Mouse (Mus musculus): ENCODE data around the gene Map7d1. TPM values are rescaled to one million over a fixed set of nuclear protein-coding genes. Genes with fewer than 3 reads are reported as not detected.

The Map7d1 gene
- polyA plus RNA-seq, 1 experiment from 2014 or later, result 83.5 TPM

DNA sequence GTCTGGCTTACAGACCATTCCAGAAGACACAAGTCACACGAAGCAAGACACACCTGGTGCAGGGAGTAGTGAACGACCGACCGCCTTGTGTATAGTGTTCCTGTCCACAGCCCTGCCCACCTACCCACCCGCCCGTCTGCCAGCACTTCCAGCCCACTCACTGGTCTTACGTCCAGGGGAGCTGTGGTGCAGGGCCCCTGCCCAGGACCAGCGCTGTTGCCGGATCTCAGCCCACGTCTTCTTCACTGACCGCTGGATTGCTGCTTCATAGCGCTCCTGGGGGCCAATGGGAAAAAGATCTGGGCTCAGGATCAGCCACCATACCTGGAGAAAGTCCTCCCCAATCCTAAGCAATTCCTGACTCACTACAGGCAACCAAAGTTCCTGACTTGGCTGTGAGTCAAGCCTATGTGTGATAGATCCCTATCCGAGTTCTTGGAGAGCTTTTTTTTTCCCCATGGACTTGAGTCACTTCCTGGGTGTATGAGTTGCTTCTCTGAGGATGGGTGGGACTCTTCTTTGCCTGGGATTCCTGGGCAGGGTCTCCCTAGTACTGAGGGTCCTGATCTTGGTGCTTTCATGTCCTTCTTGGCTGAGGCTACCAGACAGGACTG lies 16.2 kb downstream of the Map7d1 start:
- Histone ChIP-seq H3K9me3 (no peaks in the 10 kb centered on the region), H3K4me2 (no peak overlapping the region), H3K27me3 (no peaks in the 10 kb centered on the region), H3K27ac (no peak overlapping the region), H3K9ac (replicated peaks) (no peak overlapping the region), H3K4me3 (replicated peaks) (no peak overlapping the region), H3K4me1 (replicated peaks) (peaks cover 16% of the 10 kb centered on the region), H3K36me3 (peaks cover 86% of the 10 kb centered on the region)
- 91% methylated on average over 13 of the region's 13 CpGs for WGBS
- ATAC-seq (ENCODE audit: insufficient number of reproducible peaks, insufficient read depth, low FRiP score, low TSS enrichment, low read depth), result no peak

DNA sequence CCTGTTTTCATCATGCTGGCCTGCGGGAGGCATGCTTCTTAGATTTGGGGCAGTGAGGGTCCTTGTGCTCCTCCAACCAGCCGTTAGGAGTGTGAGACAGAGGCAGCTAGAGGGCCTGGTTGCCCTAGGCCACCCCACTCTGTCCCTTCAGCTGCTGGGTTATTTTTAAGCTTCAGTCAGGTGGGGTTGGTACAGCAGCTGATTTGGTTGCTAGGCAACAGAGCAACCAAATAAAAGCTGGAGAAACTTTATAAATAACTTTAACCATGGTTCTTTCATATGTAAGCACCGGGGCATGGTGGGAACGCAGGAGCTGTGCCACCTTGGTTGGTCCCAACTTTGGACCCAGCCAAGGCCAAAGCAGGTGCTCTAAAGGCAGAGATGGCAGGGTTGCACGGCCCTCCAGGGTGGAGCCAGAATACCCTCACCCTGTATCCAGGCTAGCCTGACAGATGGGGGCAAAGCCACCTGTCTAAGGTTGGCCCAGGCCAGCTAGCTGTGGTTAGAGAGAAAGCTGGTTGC lies 18.4 kb downstream of the Map7d1 start:
- 0 out of 2 replicates have a peak overlapping the region, but pooled peaks have one; percentile 40 for H3K9ac ChIP-seq (replicated peaks)
- peaks cover 16% of the 10 kb centered on the region for H3K4me1 ChIP-seq (replicated peaks)
- ATAC-seq (ENCODE audit: insufficient number of reproducible peaks, insufficient read depth, low FRiP score, low TSS enrichment, low read depth), result no peak
- H3K4me2 ChIP-seq, result no peak overlapping the region
- no peak overlapping the region for H3K4me3 ChIP-seq (replicated peaks)
- H3K9me3 ChIP-seq, result no peaks in the 10 kb centered on the region
- no peak overlapping the region for H3K27ac ChIP-seq
- peaks cover 99% of the 10 kb centered on the region for H3K36me3 ChIP-seq
- 70% methylated on average over 5 of the region's 5 CpGs for WGBS
- no peaks in the 10 kb centered on the region for H3K27me3 ChIP-seq

DNA sequence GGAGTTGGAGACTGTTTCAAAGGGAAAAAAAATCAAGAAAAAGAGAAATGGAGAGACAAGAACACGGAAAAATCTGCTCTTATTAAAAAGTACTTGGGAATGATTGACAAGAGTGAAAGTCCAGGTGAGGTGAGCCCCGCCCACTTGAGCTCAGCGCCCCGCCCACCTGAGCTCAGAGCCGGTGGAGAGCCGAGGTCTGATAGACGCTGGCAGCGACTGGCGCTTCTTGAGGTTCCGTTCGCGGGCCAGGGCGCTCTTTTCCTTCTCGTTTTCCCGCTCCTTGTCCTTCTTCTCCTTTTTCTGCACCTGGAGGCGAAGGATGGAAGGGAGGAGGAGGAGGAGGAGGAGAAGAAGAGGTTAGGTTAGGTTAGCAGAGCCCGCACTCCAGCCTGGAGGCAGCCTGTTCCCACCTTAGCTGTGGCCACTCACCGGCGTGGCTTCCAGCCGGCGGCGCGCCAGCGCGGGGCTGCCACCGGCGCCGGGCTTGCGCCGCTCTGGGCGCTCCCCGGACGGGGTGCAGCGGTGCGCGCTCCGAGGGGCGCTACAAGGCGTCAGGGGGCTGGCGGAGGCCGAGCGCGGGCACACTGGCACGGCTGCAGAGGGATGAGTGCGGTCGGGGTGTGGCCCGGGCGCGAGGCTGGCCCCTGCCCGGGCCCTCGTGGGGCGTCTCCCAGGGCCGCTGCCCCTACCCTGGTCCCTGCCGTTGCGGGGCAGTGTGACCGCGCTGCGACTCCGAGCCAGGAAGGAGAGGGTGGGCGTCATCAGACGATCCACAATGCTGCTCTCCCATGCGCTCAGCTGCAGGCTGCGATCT lies 19.5 kb downstream of the Map7d1 start:
- ATAC-seq (ENCODE audit: insufficient number of reproducible peaks, insufficient read depth, low FRiP score, low TSS enrichment, low read depth), result no peak
- Histone ChIP-seq H3K9me3 (no peaks in the 10 kb centered on the region), H3K4me2 (no peak overlapping the region), H3K27ac (peak overlapping the region; percentile 25; the same call in 1 of the 2 replicates), H3K9ac (replicated peaks) (no peak overlapping the region), H3K4me1 (replicated peaks) (peaks cover 16% of the 10 kb centered on the region), H3K36me3 (peaks cover 99% of the 10 kb centered on the region), H3K4me3 (replicated peaks) (no peak overlapping the region), H3K27me3 (no peaks in the 10 kb centered on the region)
- 46% methylated on average over 58 of the region's 63 CpGs for WGBS

DNA sequence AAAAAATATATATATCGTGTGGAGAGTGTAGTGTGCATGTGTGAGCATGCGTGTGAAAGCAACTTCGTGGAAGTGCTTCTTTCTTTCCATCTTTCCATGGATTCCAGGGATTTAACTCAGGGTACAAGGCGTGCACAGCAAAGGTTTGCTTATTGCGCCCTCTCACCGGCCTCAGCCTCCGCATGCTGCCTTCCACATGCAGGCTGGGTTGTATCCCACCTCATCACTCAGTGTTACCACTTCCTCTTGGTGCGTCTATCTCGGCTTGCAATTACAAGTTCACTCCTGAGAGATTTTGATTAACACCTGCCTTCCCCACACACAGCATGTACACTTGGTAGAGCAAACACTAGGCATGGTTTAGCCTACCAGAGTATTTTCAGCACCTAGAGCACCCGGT lies 21.0 kb downstream of the Map7d1 start:
- H3K4me1 ChIP-seq (replicated peaks), result peaks cover 16% of the 10 kb centered on the region
- 92% methylated on average over 10 of the region's 10 CpGs for WGBS
- H3K27ac ChIP-seq, result no peak overlapping the region
- H3K9ac ChIP-seq (replicated peaks), result no peak overlapping the region
- no peak overlapping the region for H3K4me2 ChIP-seq
- peaks cover 99% of the 10 kb centered on the region for H3K36me3 ChIP-seq
- no peaks in the 10 kb centered on the region for H3K9me3 ChIP-seq
- H3K4me3 ChIP-seq (replicated peaks), result no peak overlapping the region
- no peaks in the 10 kb centered on the region for H3K27me3 ChIP-seq
- ATAC-seq (ENCODE audit: insufficient number of reproducible peaks, insufficient read depth, low FRiP score, low TSS enrichment, low read depth), result no peak

DNA sequence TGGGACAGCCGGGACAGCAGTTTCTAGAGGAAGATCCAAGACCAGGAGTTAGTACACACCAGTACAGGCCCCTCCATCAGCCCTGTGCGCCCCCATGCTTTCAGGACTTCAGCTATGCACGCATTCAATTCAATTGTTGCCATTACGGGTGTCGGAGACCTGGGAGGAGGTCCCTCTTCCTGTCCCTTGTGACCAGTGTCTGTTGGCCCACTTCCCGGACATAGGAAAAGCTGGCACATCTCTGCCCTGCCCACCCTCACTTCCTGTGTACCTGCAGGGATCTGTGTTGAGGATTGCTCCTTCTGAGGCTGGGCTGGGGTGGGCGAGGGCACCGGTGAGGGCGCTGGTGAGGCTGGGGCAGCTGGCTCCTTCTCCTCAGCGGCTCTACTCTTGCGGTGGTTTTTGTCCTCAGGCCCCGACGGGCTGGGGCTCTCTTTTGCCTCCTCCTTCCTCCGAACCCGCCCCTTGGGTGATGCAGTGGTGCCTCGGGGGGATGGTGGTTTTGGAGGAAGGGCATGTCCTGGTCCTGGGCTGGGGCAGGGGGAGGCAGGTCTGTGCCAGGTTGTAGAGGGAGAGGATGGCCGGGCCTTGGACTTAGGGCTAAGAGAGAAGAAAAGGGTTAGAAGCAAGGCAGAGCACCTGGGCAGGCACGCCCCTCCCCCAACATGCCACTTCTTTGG lies 21.5 kb downstream of the Map7d1 start:
- no peak overlapping the region for H3K27ac ChIP-seq
- H3K4me3 ChIP-seq (replicated peaks), result no peak overlapping the region
- H3K36me3 ChIP-seq, result peaks cover 99% of the 10 kb centered on the region
- 92% methylated on average over 18 of the region's 18 CpGs for WGBS
- H3K27me3 ChIP-seq, result no peaks in the 10 kb centered on the region
- H3K9ac ChIP-seq (replicated peaks), result no peak overlapping the region
- H3K9me3 ChIP-seq, result no peaks in the 10 kb centered on the region
- peaks cover 16% of the 10 kb centered on the region for H3K4me1 ChIP-seq (replicated peaks)
- H3K4me2 ChIP-seq, result no peak overlapping the region
- ATAC-seq (ENCODE audit: insufficient number of reproducible peaks, insufficient read depth, low FRiP score, low TSS enrichment, low read depth), result no peak

DNA sequence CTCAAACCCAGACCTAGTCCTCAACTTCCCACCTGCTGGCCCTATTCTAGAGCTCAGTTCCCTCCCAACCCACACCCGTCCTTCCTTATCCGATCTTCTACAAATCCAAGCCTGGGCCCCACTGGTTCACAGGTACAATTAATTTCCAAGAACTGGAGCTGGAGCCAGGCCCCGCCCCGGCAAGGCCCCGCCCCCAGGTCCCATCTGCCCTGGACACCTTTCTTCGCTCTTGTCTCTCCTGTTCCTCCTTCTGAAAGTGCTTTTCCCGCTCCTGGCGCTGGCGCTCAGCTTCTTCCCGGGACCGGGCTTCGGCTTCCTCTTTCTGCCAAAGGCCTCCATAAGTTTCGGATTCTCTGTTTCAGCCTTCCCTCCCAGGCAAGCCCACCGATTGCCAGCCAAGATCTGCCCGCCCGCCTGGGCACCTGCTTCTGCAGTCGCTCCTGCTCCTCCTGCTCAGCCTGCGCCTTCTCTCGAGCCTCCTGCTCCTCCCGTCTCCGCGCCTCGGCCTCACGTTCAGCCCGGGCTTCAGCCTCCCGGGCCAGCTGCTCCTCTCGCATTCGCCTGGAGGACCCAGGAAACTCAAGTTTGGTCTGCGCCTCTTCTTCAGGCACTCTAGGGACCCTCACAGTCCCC lies 22.4 kb downstream of the Map7d1 start:
- ATAC-seq (ENCODE audit: insufficient number of reproducible peaks, insufficient read depth, low FRiP score, low TSS enrichment, low read depth), result no peak
- Histone ChIP-seq H3K4me1 (replicated peaks) (peaks cover 16% of the 10 kb centered on the region), H3K27ac (no peak overlapping the region), H3K9me3 (no peaks in the 10 kb centered on the region), H3K9ac (replicated peaks) (no peak overlapping the region), H3K4me2 (no peak overlapping the region), H3K4me3 (replicated peaks) (no peak overlapping the region), H3K27me3 (no peaks in the 10 kb centered on the region), H3K36me3 (peaks cover 91% of the 10 kb centered on the region)
- WGBS, result 89% methylated on average over 29 of the region's 29 CpGs

DNA sequence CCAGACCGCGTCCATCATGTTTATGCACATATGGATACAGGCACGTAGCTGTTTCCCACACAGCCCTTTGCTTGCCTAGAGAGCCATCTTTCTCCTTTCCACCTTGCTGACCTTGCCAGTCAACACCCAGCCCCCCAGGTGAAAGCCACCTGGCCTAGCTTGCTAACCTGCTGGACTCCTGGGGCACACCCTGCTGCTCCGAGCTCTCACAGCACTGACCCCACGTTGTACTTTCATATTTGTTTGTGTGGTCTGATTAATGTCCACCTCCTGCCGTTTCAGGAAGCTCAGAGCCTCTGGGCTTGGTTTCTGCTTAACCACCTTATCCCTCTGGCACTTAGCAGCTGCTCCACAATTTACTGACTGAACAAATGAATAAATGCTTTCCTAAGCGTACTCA lies 26.2 kb downstream of the Map7d1 start:
- Histone ChIP-seq H3K9ac (replicated peaks) (no peak overlapping the region), H3K36me3 (peaks cover 52% of the 10 kb centered on the region), H3K4me1 (replicated peaks) (0 out of 2 replicates have a peak, but pooled peaks cover 9% of the 10 kb centered on the region), H3K27me3 (no peaks in the 10 kb centered on the region), H3K4me3 (replicated peaks) (no peak overlapping the region), H3K9me3 (no peaks in the 10 kb centered on the region), H3K27ac (no peak overlapping the region; the same call in 1 of the 2 replicates), H3K4me2 (no peak overlapping the region)
- WGBS, result 59% methylated on average over 7 of the region's 7 CpGs
- no peak for ATAC-seq (ENCODE audit: insufficient number of reproducible peaks, insufficient read depth, low FRiP score, low TSS enrichment, low read depth)

DNA sequence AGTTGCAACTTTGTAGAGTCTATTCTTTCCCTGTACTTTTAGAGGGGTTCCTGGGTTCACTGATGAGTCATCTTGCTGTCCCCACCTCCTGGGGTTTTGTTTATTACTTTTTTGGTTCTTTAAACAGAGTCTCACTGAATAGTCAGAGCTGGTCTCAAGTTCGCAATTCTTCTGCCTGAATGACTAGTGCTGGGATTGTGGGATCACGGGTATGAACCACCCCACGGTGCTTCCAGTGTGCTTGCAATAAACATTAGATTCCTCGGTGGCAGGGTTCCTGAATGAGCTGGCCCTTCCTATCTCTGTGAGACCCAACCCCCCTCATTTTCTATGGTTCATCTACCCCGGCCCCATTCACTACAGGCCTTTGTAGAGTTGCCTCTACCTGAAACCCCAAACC lies 28.0 kb downstream of the Map7d1 start:
- H3K9me3 ChIP-seq, result no peaks in the 10 kb centered on the region
- no peak overlapping the region for H3K4me3 ChIP-seq (replicated peaks)
- ATAC-seq (ENCODE audit: insufficient number of reproducible peaks, insufficient read depth, low FRiP score, low TSS enrichment, low read depth), result no peak
- no peak overlapping the region for H3K4me2 ChIP-seq
- no peak overlapping the region for H3K27ac ChIP-seq
- H3K9ac ChIP-seq (replicated peaks), result no peak overlapping the region; the same call in 1 of the 2 replicates
- H3K4me1 ChIP-seq (replicated peaks), result 0 out of 2 replicates have a peak, but pooled peaks cover 9% of the 10 kb centered on the region
- no peaks in the 10 kb centered on the region for H3K27me3 ChIP-seq
- WGBS, result 41% methylated on average over 5 of the region's 5 CpGs
- peaks cover 35% of the 10 kb centered on the region for H3K36me3 ChIP-seq

DNA sequence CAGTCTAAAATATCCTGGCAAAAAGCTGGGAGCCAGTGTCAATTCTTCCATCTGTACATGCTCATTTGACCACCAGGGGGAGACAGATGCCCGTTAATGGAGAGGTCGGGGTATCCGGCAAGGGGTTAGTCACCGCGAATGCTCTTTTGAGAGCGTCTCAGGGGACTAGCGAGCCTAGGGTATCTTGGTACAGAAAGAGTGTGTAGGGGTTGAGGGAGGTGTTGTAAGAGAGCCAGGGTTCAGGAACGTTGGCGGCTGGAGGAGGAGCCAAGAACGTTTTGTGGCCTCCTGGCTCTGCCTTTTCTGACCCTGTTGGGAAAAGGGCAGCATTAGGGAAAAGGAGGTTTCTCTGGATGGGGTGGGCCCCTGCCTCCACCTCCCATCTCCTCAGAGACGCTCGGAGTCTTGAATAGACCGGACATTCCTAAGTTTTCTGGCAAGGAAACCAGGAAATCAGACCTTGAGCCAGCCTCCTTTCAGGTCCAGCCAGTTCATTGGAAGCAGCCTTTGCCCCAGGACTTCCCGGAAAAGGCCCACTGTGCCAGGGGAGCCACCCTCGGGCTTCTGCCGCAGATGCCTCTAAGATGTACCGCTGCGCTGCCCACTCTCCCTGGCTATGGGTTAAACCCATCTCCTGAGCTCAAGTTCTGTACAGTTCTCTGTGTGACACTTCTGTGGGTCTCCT lies 28.9 kb downstream of the Map7d1 start:
- 9% methylated on average over 18 of the region's 18 CpGs for WGBS
- H3K9ac ChIP-seq (replicated peaks), result no peak overlapping the region

DNA sequence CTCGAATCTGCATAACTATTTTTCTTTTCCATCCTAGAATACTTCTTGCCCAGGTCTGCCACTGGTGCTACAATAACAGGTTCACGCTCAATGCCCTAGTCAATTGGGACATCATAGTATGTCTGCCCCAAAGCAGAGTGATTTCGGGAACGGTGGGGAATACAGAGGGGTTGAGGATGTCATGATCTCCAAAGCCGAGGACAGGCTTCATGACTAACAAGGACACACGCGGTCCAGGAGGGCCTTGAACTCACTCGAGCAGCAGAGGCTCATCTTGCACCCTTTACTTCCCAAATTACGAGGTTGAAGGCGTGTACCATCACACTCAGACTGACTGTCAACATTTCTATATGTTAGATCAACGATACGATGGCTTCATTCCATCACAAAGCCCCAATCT lies 29.5 kb downstream of the Map7d1 start:
- WGBS, result 60% methylated on average over 12 of the region's 12 CpGs
- H3K27me3 ChIP-seq, result no peaks in the 10 kb centered on the region
- H3K4me1 ChIP-seq (replicated peaks), result 0 out of 2 replicates have a peak, but pooled peaks cover 9% of the 10 kb centered on the region
- ATAC-seq (ENCODE audit: insufficient number of reproducible peaks, insufficient read depth, low FRiP score, low TSS enrichment, low read depth), result no peak
- H3K36me3 ChIP-seq, result peaks cover 20% of the 10 kb centered on the region
- no peak overlapping the region for H3K4me2 ChIP-seq
- no peak overlapping the region for H3K9ac ChIP-seq (replicated peaks)
- no peaks in the 10 kb centered on the region for H3K9me3 ChIP-seq
- no peak overlapping the region for H3K27ac ChIP-seq
- H3K4me3 ChIP-seq (replicated peaks), result no peak overlapping the region

More for the DNA sequence above, 28.9 kb downstream of the Map7d1 start:
- peak; percentile 74; the same call in 1 of the 2 replicates for ATAC-seq (ENCODE audit: insufficient number of reproducible peaks, insufficient read depth, low FRiP score, low TSS enrichment, low read depth)
- Histone ChIP-seq H3K27me3 (no peaks in the 10 kb centered on the region), H3K4me3 (replicated peaks) (0 out of 2 replicates have a peak overlapping the region, but pooled peaks have one; percentile 5), H3K27ac (peak overlapping the region; percentile 51), H3K4me2 (peak overlapping the region; percentile 49), H3K4me1 (replicated peaks) (0 out of 2 replicates have a peak, but pooled peaks cover 9% of the 10 kb centered on the region), H3K9me3 (no peaks in the 10 kb centered on the region), H3K36me3 (peaks cover 25% of the 10 kb centered on the region)
